Mouse (Mus musculus) ES-Bruce4 (cell line): ENCODE measurements around the gene Cisd3.

Experiments used
- CTCF ChIP-seq: IDR thresholded peaks from one replicate; pipeline ENCODE4 v1.8.1; 2011; ENCODE audit warnings: low read depth, low read length
- EP300 ChIP-seq: IDR thresholded peaks from 2 replicates; pipeline ENCODE4 v1.6.1; 2011; ENCODE audit warnings: low read depth, low read length; ENCODE audit not compliant: insufficient read depth
- POLR2A ChIP-seq: IDR thresholded peaks from one replicate; pipeline ENCODE4 v1.8.1; 2011; ENCODE audit warnings: low read length; ENCODE audit not compliant: insufficient read depth

DNA sequence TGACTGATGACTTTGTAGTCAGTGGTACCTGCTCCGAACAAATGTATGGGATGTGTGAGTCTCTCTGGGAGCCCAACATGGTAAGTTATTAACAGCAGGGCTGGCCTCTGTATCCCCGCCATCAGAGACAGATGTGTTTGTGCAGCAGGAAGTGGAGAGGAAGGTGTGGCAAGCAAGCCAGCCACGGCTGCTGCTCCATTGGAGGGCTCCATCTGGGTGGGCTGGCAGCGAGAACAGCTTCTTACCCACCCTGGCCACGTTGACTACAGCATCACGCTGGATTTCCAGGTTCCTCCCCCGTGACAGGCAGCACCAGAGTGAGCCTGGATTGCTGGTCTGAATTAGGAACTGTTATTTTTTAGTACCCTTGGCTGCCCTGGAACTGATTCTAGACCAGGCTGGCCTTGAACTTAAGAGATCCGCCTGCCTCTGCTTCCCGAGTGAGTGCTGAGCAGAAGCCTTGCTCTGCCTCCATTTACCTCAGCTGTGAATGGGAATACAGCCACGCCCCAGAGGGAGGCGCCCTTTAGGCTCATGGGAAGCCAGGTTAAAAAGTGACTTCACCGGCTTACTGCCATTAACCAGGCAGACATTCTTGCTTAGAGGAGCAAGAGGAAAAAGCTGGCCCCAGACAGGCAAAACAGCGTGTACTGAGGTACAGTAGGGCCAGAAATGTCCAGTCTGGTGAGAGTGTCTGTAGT, 25.7 kb downstream of the Cisd3 start:
- peak; percentile 9 for TF ChIP-seq CTCF
- TF ChIP-seq POLR2A = no peak
- TF ChIP-seq EP300 = no peak
